Mouse (Mus musculus): ENCODE results near the gene Kif3c. TPM values are rescaled to one million over a fixed set of nuclear protein-coding genes. Genes with fewer than 3 reads are reported as not detected.
A peak's percentile ranks its signal among the peaks of the same experiment; 100 is the strongest.

Kif3c gene
- polyA plus RNA-seq, 1 experiment from 2014 or later = 23.4 TPM

DNA sequence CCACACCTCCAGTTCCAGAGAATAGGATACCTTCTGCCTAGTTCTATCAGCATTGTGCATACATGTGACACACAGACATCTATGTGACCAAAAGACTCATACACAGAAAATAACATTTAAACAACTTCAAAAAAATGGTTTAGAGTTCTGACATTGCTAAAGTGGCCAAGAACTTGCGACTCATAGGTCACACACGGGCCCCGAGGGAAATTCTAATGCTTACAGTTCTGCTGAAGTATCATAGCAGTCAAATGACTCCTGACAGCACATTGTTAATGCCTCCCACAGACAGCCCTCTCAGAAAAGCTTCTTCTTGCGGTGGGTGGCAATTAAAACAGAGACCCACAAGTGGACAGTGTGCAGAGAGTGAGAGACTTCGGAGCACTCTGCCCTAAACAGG lies 19.9 kb upstream of the Kif3c start:
- ATAC-seq (ENCODE audit: low FRiP score) = no peak
- Histone ChIP-seq H3K27me3 (ENCODE audit: control insufficient read depth, insufficient read depth, low read length) (no peaks in the 10 kb centered on the region), H3K36me3 (ENCODE audit: control insufficient read depth, insufficient read depth, low read length) (no peaks in the 10 kb centered on the region), H3K9ac (ENCODE audit: low read depth, low read length) (no peak overlapping the region), H3K27ac (ENCODE audit: low read depth, low read length) (no peak overlapping the region), H3K9me3 (ENCODE audit: control insufficient read depth, low read length) (no peaks in the 10 kb centered on the region), H3K4me3 (ENCODE audit: low read depth, low read length) (no peak overlapping the region), H3K4me2 (replicated peaks; ENCODE audit: low read depth, low read length) (no peak overlapping the region), H3K4me1 (replicated peaks; ENCODE audit: control insufficient read depth, insufficient read depth, low read length) (no peaks in the 10 kb centered on the region)
- DNase-seq (ENCODE audit: low spot score) = no peak
- WGBS = 90% methylated on average over 5 of the region's 5 CpGs

DNA sequence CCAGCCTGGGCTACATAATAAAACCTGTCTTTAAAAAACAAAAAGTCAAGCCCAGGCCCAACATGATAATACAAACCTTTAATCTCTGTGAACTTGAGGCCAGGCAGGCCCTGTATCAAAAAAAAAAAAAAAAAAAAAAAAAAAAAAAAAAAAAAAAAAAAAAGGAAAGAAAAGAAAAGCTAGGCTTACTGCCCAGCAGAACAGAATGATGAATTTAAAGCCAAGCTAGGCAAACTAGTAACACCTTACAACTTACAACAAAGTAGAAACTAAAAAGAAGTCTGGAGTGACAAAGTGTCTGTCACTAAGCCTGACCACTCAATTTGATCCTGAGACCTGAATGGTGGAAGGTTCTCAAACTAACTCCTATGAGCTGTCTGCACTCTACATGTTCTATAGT lies 17.2 kb upstream of the Kif3c start:
- DNase-seq (ENCODE audit: low spot score) (no peak), ATAC-seq (ENCODE audit: low FRiP score) (no peak)
- H3K9ac ChIP-seq (ENCODE audit: low read depth, low read length) = no peak overlapping the region
- H3K4me1 ChIP-seq (replicated peaks; ENCODE audit: control insufficient read depth, insufficient read depth, low read length) = no peaks in the 10 kb centered on the region
- H3K27me3 ChIP-seq (ENCODE audit: control insufficient read depth, insufficient read depth, low read length) = no peaks in the 10 kb centered on the region
- H3K36me3 ChIP-seq (ENCODE audit: control insufficient read depth, insufficient read depth, low read length) = no peaks in the 10 kb centered on the region
- no peak overlapping the region for H3K4me3 ChIP-seq (ENCODE audit: low read depth, low read length)
- no peak overlapping the region for H3K4me2 ChIP-seq (replicated peaks; ENCODE audit: low read depth, low read length)
- no peak overlapping the region for H3K27ac ChIP-seq (ENCODE audit: low read depth, low read length)
- no peaks in the 10 kb centered on the region for H3K9me3 ChIP-seq (ENCODE audit: control insufficient read depth, low read length)

DNA sequence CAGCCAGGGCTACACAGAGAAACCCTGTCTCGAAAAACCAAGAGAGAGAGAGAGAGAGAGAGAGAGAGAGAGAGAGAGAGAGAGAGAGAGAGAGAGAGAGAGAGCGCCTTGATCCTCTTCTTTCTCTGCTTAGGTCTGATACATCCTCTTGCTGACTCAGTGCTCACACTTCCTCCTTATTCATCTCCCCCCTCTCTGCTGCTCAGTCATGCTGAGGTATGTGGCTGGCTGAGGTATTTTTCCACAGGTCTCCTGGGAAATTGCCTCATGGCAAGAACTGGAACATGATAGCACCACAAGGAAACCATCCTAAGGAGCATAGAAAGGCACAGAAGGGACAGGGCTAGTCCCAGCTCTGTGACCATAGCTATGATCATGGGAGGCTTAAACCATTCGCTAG lies 15.5 kb upstream of the Kif3c start:
- no peaks in the 10 kb centered on the region for H3K9me3 ChIP-seq (ENCODE audit: control insufficient read depth, low read length)
- no peaks in the 10 kb centered on the region for H3K36me3 ChIP-seq (ENCODE audit: control insufficient read depth, insufficient read depth, low read length)
- H3K9ac ChIP-seq (ENCODE audit: low read depth, low read length) = no peak overlapping the region
- ATAC-seq (ENCODE audit: low FRiP score) (no peak), DNase-seq (ENCODE audit: low spot score) (no peak)
- no peaks in the 10 kb centered on the region for H3K4me1 ChIP-seq (replicated peaks; ENCODE audit: control insufficient read depth, insufficient read depth, low read length)
- no peak overlapping the region for H3K4me2 ChIP-seq (replicated peaks; ENCODE audit: low read depth, low read length)
- WGBS = 88% methylated on average over 2 of the region's 3 CpGs
- no peaks in the 10 kb centered on the region for H3K27me3 ChIP-seq (ENCODE audit: control insufficient read depth, insufficient read depth, low read length)
- H3K27ac ChIP-seq (ENCODE audit: low read depth, low read length) = no peak overlapping the region
- no peak overlapping the region for H3K4me3 ChIP-seq (ENCODE audit: low read depth, low read length)

DNA sequence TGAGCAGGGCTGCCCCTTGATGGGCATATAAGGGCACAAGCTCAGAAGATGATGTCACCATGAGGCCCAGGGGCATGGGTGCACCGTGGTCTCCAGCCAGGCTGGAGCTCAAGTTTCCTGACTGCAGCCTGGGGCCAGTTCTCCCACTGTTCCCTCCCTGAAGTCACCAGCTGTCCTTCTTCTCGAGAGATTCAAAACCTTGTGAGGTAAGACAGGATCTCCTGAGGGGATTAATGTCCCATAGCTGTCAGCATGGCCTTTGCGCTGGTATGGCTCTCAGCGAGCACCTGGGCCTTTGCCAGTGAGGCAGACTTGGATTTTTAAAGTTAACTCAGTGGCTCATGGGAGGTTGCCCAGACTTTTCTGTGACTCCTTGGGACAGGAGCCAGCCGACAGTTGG lies 14.8 kb upstream of the Kif3c start:
- no peaks in the 10 kb centered on the region for H3K27me3 ChIP-seq (ENCODE audit: control insufficient read depth, insufficient read depth, low read length)
- 73% methylated on average over 5 of the region's 5 CpGs for WGBS
- H3K9ac ChIP-seq (ENCODE audit: low read depth, low read length) = no peak overlapping the region
- H3K4me2 ChIP-seq (replicated peaks; ENCODE audit: low read depth, low read length) = no peak overlapping the region
- H3K4me1 ChIP-seq (replicated peaks; ENCODE audit: control insufficient read depth, insufficient read depth, low read length) = no peaks in the 10 kb centered on the region
- H3K27ac ChIP-seq (ENCODE audit: low read depth, low read length) = no peak overlapping the region
- ATAC-seq (ENCODE audit: low FRiP score) (no peak), DNase-seq (ENCODE audit: low spot score) (no peak)
- no peaks in the 10 kb centered on the region for H3K36me3 ChIP-seq (ENCODE audit: control insufficient read depth, insufficient read depth, low read length)
- no peaks in the 10 kb centered on the region for H3K9me3 ChIP-seq (ENCODE audit: control insufficient read depth, low read length)
- no peak overlapping the region for H3K4me3 ChIP-seq (ENCODE audit: low read depth, low read length)

DNA sequence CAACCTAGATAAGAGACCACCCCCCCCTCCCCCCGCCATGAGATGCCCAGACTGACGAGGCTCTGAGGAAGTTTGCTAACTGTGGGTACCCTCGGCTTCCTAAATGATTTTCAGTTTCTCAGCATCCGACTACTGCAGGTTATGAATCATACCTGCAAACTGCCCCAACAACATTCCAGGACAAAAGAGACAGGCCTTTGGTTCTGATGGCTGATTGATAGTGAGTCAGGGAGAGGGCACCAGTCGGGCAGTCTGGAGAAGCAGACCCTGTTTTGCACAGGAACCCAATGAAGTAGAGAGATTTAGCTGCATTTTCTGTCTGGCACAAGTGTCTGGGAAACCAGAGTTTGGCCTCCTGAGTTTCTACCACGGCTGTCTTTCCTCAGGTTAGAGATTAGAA lies 12.7 kb upstream of the Kif3c start:
- Histone ChIP-seq H3K27ac (ENCODE audit: low read depth, low read length) (no peak overlapping the region), H3K4me2 (replicated peaks; ENCODE audit: low read depth, low read length) (no peak overlapping the region), H3K9ac (ENCODE audit: low read depth, low read length) (no peak overlapping the region), H3K4me1 (replicated peaks; ENCODE audit: control insufficient read depth, insufficient read depth, low read length) (no peaks in the 10 kb centered on the region), H3K9me3 (ENCODE audit: control insufficient read depth, low read length) (no peaks in the 10 kb centered on the region), H3K27me3 (ENCODE audit: control insufficient read depth, insufficient read depth, low read length) (no peaks in the 10 kb centered on the region), H3K4me3 (ENCODE audit: low read depth, low read length) (no peak overlapping the region), H3K36me3 (ENCODE audit: control insufficient read depth, insufficient read depth, low read length) (no peaks in the 10 kb centered on the region)
- DNase-seq (ENCODE audit: low spot score) (no peak), ATAC-seq (ENCODE audit: low FRiP score) (no peak)
- 79% methylated on average over 6 of the region's 6 CpGs for WGBS

DNA sequence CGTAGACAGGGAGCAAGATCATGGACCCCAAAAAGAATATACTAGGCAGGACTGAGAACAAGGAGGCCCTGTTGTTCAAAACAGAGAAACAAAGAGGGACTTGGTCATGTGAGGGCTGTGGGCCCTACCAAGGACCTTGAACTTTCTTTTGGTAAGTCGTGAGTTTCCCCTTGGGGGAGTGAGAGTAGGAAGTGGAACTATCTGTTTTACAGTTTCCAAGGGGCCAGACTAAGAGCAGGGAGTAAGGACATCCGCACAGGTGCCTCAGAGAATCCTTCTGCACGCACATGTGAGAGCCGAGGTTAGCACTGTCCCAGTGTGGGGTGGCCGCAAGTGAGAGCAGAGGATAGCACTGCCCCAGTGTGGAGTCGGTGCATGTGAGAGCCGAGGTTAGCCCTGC lies 9.9 kb upstream of the Kif3c start:
- Histone ChIP-seq H3K27me3 (ENCODE audit: control insufficient read depth, insufficient read depth, low read length) (no peaks in the 10 kb centered on the region), H3K27ac (ENCODE audit: low read depth, low read length) (no peak overlapping the region), H3K36me3 (ENCODE audit: control insufficient read depth, insufficient read depth, low read length) (no peaks in the 10 kb centered on the region), H3K4me1 (replicated peaks; ENCODE audit: control insufficient read depth, insufficient read depth, low read length) (no peaks in the 10 kb centered on the region), H3K9ac (ENCODE audit: low read depth, low read length) (no peak overlapping the region), H3K9me3 (ENCODE audit: control insufficient read depth, low read length) (no peaks in the 10 kb centered on the region), H3K4me3 (ENCODE audit: low read depth, low read length) (no peak overlapping the region), H3K4me2 (replicated peaks; ENCODE audit: low read depth, low read length) (no peak overlapping the region)
- DNase-seq (ENCODE audit: low spot score) (no peak), ATAC-seq (ENCODE audit: low FRiP score) (no peak)
- WGBS = 88% methylated on average over 8 of the region's 8 CpGs

DNA sequence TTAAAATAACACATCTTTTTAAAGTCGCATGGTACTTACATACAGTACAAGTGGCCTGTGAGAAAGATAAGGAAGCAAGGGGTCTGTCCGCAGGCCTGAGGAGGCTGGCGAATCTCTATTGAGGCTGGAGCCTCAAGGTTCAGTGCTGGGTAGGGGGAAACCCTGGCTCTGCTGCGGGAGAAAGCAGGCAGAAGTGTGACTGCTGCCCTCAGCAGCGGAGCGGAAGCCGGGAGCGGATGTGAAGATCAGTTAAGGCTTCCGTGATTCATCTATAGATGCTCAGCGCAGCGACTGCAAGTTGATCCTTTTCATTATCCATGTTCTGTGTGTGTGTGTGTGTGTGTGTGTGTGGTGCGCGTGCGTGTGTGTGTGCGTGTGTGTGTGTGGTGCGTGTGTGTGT lies 8.1 kb upstream of the Kif3c start:
- DNase-seq (ENCODE audit: low spot score) (no peak), ATAC-seq (ENCODE audit: low FRiP score) (no peak)
- Histone ChIP-seq H3K36me3 (ENCODE audit: control insufficient read depth, insufficient read depth, low read length) (no peaks in the 10 kb centered on the region), H3K9ac (ENCODE audit: low read depth, low read length) (no peak overlapping the region), H3K27ac (ENCODE audit: low read depth, low read length) (no peak overlapping the region), H3K9me3 (ENCODE audit: control insufficient read depth, low read length) (no peaks in the 10 kb centered on the region), H3K4me3 (ENCODE audit: low read depth, low read length) (no peak overlapping the region), H3K4me1 (replicated peaks; ENCODE audit: control insufficient read depth, insufficient read depth, low read length) (no peaks in the 10 kb centered on the region), H3K27me3 (ENCODE audit: control insufficient read depth, insufficient read depth, low read length) (no peaks in the 10 kb centered on the region), H3K4me2 (replicated peaks; ENCODE audit: low read depth, low read length) (no peak overlapping the region)
- 71% methylated on average over 14 of the region's 16 CpGs for WGBS

DNA sequence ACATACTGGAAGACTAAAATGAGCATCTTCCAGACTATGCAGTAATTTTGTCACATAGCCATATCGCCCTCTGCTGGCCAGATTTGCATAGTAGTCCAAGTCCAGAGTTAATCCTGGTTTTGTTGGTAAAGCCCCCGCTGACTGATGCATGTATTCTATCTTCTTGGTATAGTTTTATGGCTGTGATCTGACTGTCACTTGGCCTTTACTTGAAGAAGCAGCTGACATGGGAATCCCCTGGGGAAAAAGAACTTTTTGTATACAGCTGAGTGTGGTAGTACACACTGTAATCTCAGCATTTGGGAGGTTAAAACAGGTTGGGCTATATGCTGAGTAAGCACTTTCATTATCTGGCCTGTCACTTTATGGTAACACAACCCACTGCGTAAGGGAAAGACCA lies 5.6 kb upstream of the Kif3c start:
- H3K27ac ChIP-seq (ENCODE audit: low read depth, low read length) = no peak overlapping the region
- peak; percentile 41 for ATAC-seq (ENCODE audit: low FRiP score)
- 34% methylated on average over 3 of the region's 3 CpGs for WGBS

DNA sequence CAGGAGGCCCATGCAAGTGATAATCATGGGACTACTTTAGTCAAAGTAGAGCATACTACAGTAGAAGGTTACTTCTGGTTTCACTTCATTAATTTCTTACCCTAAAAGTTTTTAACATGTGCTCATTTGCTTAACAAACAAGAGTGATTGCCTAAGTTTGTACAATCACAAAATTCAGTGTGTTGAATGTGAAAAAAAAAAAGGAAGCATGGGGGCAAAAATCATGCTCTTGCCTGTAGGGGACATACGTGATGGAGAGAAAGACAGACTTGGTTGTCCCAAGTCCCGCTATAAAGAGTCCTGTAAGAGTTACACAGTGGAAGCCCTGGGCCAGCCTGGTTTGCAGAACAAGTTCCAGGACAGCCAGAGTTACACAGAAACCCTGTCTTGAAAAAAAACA lies 4.9 kb upstream of the Kif3c start:
- no peak for ATAC-seq (ENCODE audit: low FRiP score)

More for the DNA sequence above, 5.6 kb upstream of the Kif3c start:
- DNase-seq (ENCODE audit: low spot score) = peak; percentile 81
- no peaks in the 10 kb centered on the region for H3K36me3 ChIP-seq (ENCODE audit: control insufficient read depth, insufficient read depth, low read length)
- no peak overlapping the region for H3K9ac ChIP-seq (ENCODE audit: low read depth, low read length)
- no peaks in the 10 kb centered on the region for H3K27me3 ChIP-seq (ENCODE audit: control insufficient read depth, insufficient read depth, low read length)
- no peaks in the 10 kb centered on the region for H3K9me3 ChIP-seq (ENCODE audit: control insufficient read depth, low read length)
- no peak overlapping the region for H3K4me2 ChIP-seq (replicated peaks; ENCODE audit: low read depth, low read length)
- no peak overlapping the region for H3K4me3 ChIP-seq (ENCODE audit: low read depth, low read length)
- H3K4me1 ChIP-seq (replicated peaks; ENCODE audit: control insufficient read depth, insufficient read depth, low read length) = no peaks in the 10 kb centered on the region

More for the DNA sequence above, 4.9 kb upstream of the Kif3c start:
- Histone ChIP-seq H3K27me3 (ENCODE audit: control insufficient read depth, insufficient read depth, low read length) (no peaks in the 10 kb centered on the region), H3K9me3 (ENCODE audit: control insufficient read depth, low read length) (no peaks in the 10 kb centered on the region), H3K4me1 (replicated peaks; ENCODE audit: control insufficient read depth, insufficient read depth, low read length) (no peaks in the 10 kb centered on the region), H3K27ac (ENCODE audit: low read depth, low read length) (no peak overlapping the region), H3K4me2 (replicated peaks; ENCODE audit: low read depth, low read length) (no peak overlapping the region), H3K4me3 (ENCODE audit: low read depth, low read length) (no peak overlapping the region), H3K9ac (ENCODE audit: low read depth, low read length) (no peak overlapping the region), H3K36me3 (ENCODE audit: control insufficient read depth, insufficient read depth, low read length) (no peaks in the 10 kb centered on the region)
- WGBS = 85% methylated on average over 2 of the region's 2 CpGs
- no peak for DNase-seq (ENCODE audit: low spot score)

Measured in hindbrain, embryonic 11.5 days (tissue).